Mouse (Mus musculus) adrenal gland, adult (tissue): ENCODE data around the gene Apbb2.

Source experiments
- DNase-seq, 2 experiments: peaks; one replicate each; pipeline ENCODE4 v3.0.0; 2022 to 2023; ENCODE audit warnings: low spot score in 1 of 2; ENCODE audit not compliant: inconsistent age in 2 of 2

Apbb2 gene

GRCm38 (mm10) chr5:66618597-66618996 lies at the start of gene Apbb2:
Gene Apbb2 (minus strand): TSS chr5:66618784.
- peak; percentile 98 to 99 for DNase-seq

- DNase-seq, result peak; percentile 48 to 63
These were observed 35.6 kb upstream of the Apbb2 start for GRCm38 (mm10) chr5:66654220-66654619.

GRCm38 (mm10) chr5:66647504-66647903 lies 28.9 kb upstream of the Apbb2 start:
- DNase-seq, result peak; percentile 21 to 54

GRCm38 (mm10) chr5:66643260-66643659 lies 24.7 kb upstream of the Apbb2 start:
- no peak for DNase-seq

- DNase-seq, result peak; percentile 73 to 80
These were observed 23.6 kb upstream of the Apbb2 start for GRCm38 (mm10) chr5:66642156-66642555.

- no peak for DNase-seq
These were observed 17.0 kb upstream of the Apbb2 start for GRCm38 (mm10) chr5:66635459-66636079.

GRCm38 (mm10) chr5:66627805-66628204 lies 9.2 kb upstream of the Apbb2 start:
- DNase-seq, result peak in 1 of 2 experiments; percentile 27

GRCm38 (mm10) chr5:66620191-66620625 lies 1.6 kb upstream of the Apbb2 start:
- DNase-seq, result peak; percentile 93 to 97

GRCm38 (mm10) chr5:66619675-66620074 lies 1.1 kb upstream of the Apbb2 start:
- no peak for DNase-seq

GRCm38 (mm10) chr5:66619195-66619594 lies 611 bp upstream of the Apbb2 start:
- no peak for DNase-seq

- peak in 1 of 2 experiments; percentile 88 for DNase-seq
These were observed 593 bp downstream of the Apbb2 start for GRCm38 (mm10) chr5:66617921-66618460.

GRCm38 (mm10) chr5:66614940-66615339 lies 3.6 kb downstream of the Apbb2 start:
- no peak for DNase-seq

GRCm38 (mm10) chr5:66613725-66614124 lies 4.9 kb downstream of the Apbb2 start:
- DNase-seq, result peak in 1 of 2 experiments; percentile 35

- DNase-seq, result peak in 1 of 2 experiments; percentile 82
These were observed 5.6 kb downstream of the Apbb2 start for GRCm38 (mm10) chr5:66612964-66613363.

GRCm38 (mm10) chr5:66611851-66612250 lies 6.7 kb downstream of the Apbb2 start:
- DNase-seq, result peak; percentile 29 to 79

- peak; percentile 56 to 81 for DNase-seq
These were observed 7.2 kb downstream of the Apbb2 start for GRCm38 (mm10) chr5:66611361-66611760.

- no peak for DNase-seq
These were observed 8.3 kb downstream of the Apbb2 start for GRCm38 (mm10) chr5:66610270-66610669.

- peak; percentile 31 to 75 for DNase-seq
These were observed 9.3 kb downstream of the Apbb2 start for GRCm38 (mm10) chr5:66609306-66609705.

GRCm38 (mm10) chr5:66607801-66608200 lies 10.8 kb downstream of the Apbb2 start:
- DNase-seq, result no peak

GRCm38 (mm10) chr5:66607201-66607600 lies 11.4 kb downstream of the Apbb2 start:
- DNase-seq, result no peak

- no peak for DNase-seq
These were observed 12.9 kb downstream of the Apbb2 start for GRCm38 (mm10) chr5:66605636-66606035.

GRCm38 (mm10) chr5:66604423-66604822 lies 14.2 kb downstream of the Apbb2 start:
- DNase-seq, result no peak

- DNase-seq, result peak; percentile 54 to 79
These were observed 14.8 kb downstream of the Apbb2 start for GRCm38 (mm10) chr5:66603746-66604145.
